Mouse (Mus musculus): ENCODE measurements at regions not wholly inside any gene's neighbourhood (a gene's known extent, or its start where the extent isn't known, plus 50 kb on each side); places are given as distances from the start of the nearest gene placed in this dataset. TPM values are rescaled to one million over a fixed set of nuclear protein-coding genes. Genes with fewer than 3 reads are reported as not detected.

Small RNAs in the stretch of these regions (microRNA-seq; reads per million reads assigned to microRNA genes)
- not detected for gene Gm22368
- gene Gm44376, result not detected
